Mouse (Mus musculus) intestine, embryonic 14.5 days (tissue): ENCODE data around the gene Kctd6. TPM values are rescaled to one million over a fixed set of nuclear protein-coding genes. Genes with fewer than 3 reads are reported as not detected.

Experiments used
- ATAC-seq: fragments of 200-750 bp; cut with Nextera tagmentation; replicated peaks from 2 replicates; pipeline ENCODE4 v1.8.0; 2017; ENCODE audit warnings: low read depth, moderate number of reproducible peaks, moderate TSS enrichment, moderate library complexity; ENCODE audit not compliant: low FRiP score, low TSS enrichment
- DNase-seq: peaks from one replicate; pipeline ENCODE4 v3.0.0-alpha.2; 2018; ENCODE audit warnings: low spot score
- H3K27ac ChIP-seq: fragments of 300-500 bp; sonication (generic); 2 replicates; pipeline ENCODE4 v1.5.1; 2014; ENCODE audit warnings: low read depth, mild to moderate bottlenecking, control low read depth
- H3K27me3 ChIP-seq: fragments of 300-500 bp; sonication (generic); replicated peaks from 2 replicates; pipeline ENCODE4 v1.6.1; 2014; ENCODE audit warnings: low read length, control low read depth; ENCODE audit not compliant: control insufficient read depth, insufficient read depth
- H3K36me3 ChIP-seq: fragments of 300-500 bp; sonication (generic); 2 replicates; pipeline ENCODE4 v1.6.1; 2014; ENCODE audit warnings: low read length, control low read depth; ENCODE audit not compliant: control insufficient read depth, insufficient read depth
- H3K4me1 ChIP-seq: fragments of 300-500 bp; sonication (generic); replicated peaks from 2 replicates; pipeline ENCODE4 v1.6.1; 2014; ENCODE audit warnings: low read length, control low read depth, mixed read lengths; ENCODE audit not compliant: control insufficient read depth, insufficient read depth
- H3K4me2 ChIP-seq: fragments of 300-500 bp; sonication (generic); 2 replicates; pipeline ENCODE4 v1.6.1; 2014; ENCODE audit warnings: low read length
- H3K4me3 ChIP-seq: fragments of 300-500 bp; sonication (generic); 2 replicates; pipeline ENCODE4 v1.5.1; 2014; ENCODE audit warnings: low read depth, low read length, control low read depth, mixed read lengths
- H3K9ac ChIP-seq: fragments of 300-500 bp; sonication (generic); 2 replicates; pipeline ENCODE4 v1.6.1; 2014; ENCODE audit warnings: mild to moderate bottlenecking, low read length
- H3K9me3 ChIP-seq: fragments of 300-500 bp; sonication (generic); 2 replicates; pipeline ENCODE4 v1.6.1; 2016; ENCODE audit warnings: low read length, control low read depth; ENCODE audit not compliant: control insufficient read depth
- WGBS: fragments of 180-500 bp; shearing (Covaris S2); extraction: QIAGEN DNeasy Blood & Tissue Kit; methylation state at CpG from one replicate; pipeline ENCODE4 v1.1.7; 2014; 5-methylcytosine and 5-hydroxymethylcytosine counted together
- polyA plus RNA-seq: library from polyadenylated mRNA; unstranded; fragments of >200 nt; fragmentation: Nextera tagmentation; extraction: Ambion mirVana; gene quantifications from 2 replicates; pipeline ENCODE4 v1.2.1, GENCODE M21; 2014

Kctd6 gene
- polyA plus RNA-seq, 1 experiment from 2014 or later: 6.0 TPM

GRCm38 (mm10) chr14:8207543-8207942 is 6.4 kb upstream of the Kctd6 start:
- Histone ChIP-seq H3K4me3 (no peak overlapping the region), H3K4me2 (no peak overlapping the region), H3K4me1 (no peaks in the 10 kb centered on the region), H3K27ac (no peak overlapping the region), H3K9ac (no peak overlapping the region), H3K27me3 (no peaks in the 10 kb centered on the region), H3K36me3 (no peaks in the 10 kb centered on the region), H3K9me3 (no peaks in the 10 kb centered on the region)
- DNase-seq (no peak), ATAC-seq (no peak)
- WGBS: 83% methylated on average over 5 of the region's 5 CpGs

GRCm38 (mm10) chr14:8208876-8209275 is 5.1 kb upstream of the Kctd6 start:
- no peak overlapping the region for H3K9ac ChIP-seq
- H3K4me1 ChIP-seq: no peaks in the 10 kb centered on the region
- H3K4me3 ChIP-seq: no peak overlapping the region
- no peaks in the 10 kb centered on the region for H3K9me3 ChIP-seq
- no peak for ATAC-seq
- H3K36me3 ChIP-seq: no peaks in the 10 kb centered on the region
- no peak overlapping the region for H3K27ac ChIP-seq
- 56% methylated on average over 3 of the region's 3 CpGs for WGBS
- H3K27me3 ChIP-seq: no peaks in the 10 kb centered on the region
- H3K4me2 ChIP-seq: no peak overlapping the region
- no peak for DNase-seq

- Histone ChIP-seq H3K27me3 (no peaks in the 10 kb centered on the region), H3K9ac (no peak overlapping the region), H3K36me3 (no peaks in the 10 kb centered on the region), H3K4me2 (no peak overlapping the region), H3K4me3 (no peak overlapping the region), H3K27ac (no peak overlapping the region), H3K9me3 (no peaks in the 10 kb centered on the region), H3K4me1 (peaks cover 2% of the 10 kb centered on the region; the same call in 1 of the 2 replicates)
- 87% methylated on average over 2 of the region's 2 CpGs for WGBS
- ATAC-seq (no peak), DNase-seq (no peak)
Observed at GRCm38 (mm10) chr14:8209896-8210295, 4.0 kb upstream of the Kctd6 start.

- no peak for DNase-seq
- H3K4me2 ChIP-seq: no peak overlapping the region
- no peaks in the 10 kb centered on the region for H3K36me3 ChIP-seq
- no peak for ATAC-seq
- H3K27me3 ChIP-seq: no peaks in the 10 kb centered on the region
- H3K4me3 ChIP-seq: no peak overlapping the region
- H3K4me1 ChIP-seq: peaks cover 10% of the 10 kb centered on the region
- H3K9me3 ChIP-seq: no peaks in the 10 kb centered on the region
- 75% methylated on average over 2 of the region's 2 CpGs for WGBS
- H3K9ac ChIP-seq: no peak overlapping the region
- no peak overlapping the region for H3K27ac ChIP-seq
Observed at GRCm38 (mm10) chr14:8212996-8213395, 944 bp upstream of the Kctd6 start.

GRCm38 (mm10) chr14:8214299-8215207 is 613 bp downstream of the Kctd6 start:
- H3K36me3 ChIP-seq: no peaks in the 10 kb centered on the region
- H3K27me3 ChIP-seq: no peaks in the 10 kb centered on the region
- ATAC-seq (peak; percentile 82), DNase-seq (peak; percentile 84)
- H3K4me3 ChIP-seq: peak overlapping the region; percentile 65
- peak overlapping the region; percentile 84 for H3K4me2 ChIP-seq
- 3% methylated on average over 53 of the region's 63 CpGs for WGBS
- peak overlapping the region; percentile 81 for H3K27ac ChIP-seq
- peak overlapping the region; percentile 77 for H3K9ac ChIP-seq
- H3K4me1 ChIP-seq: peaks cover 10% of the 10 kb centered on the region
- H3K9me3 ChIP-seq: no peaks in the 10 kb centered on the region

GRCm38 (mm10) chr14:8215208-8215778 is 1.4 kb downstream of the Kctd6 start:
- no peaks in the 10 kb centered on the region for H3K27me3 ChIP-seq
- no peak for ATAC-seq
- WGBS: 21% methylated on average over 21 of the region's 21 CpGs
- no peak overlapping the region for H3K27ac ChIP-seq
- H3K4me3 ChIP-seq: peak overlapping the region; percentile 65
- H3K9me3 ChIP-seq: no peaks in the 10 kb centered on the region
- H3K36me3 ChIP-seq: no peaks in the 10 kb centered on the region
- peak overlapping the region; percentile 84 for H3K4me2 ChIP-seq
- H3K4me1 ChIP-seq: peaks cover 10% of the 10 kb centered on the region
- no peak for DNase-seq
- no peak overlapping the region; the same call in 1 of the 2 replicates for H3K9ac ChIP-seq

GRCm38 (mm10) chr14:8216100-8216499 is 2.2 kb downstream of the Kctd6 start:
- H3K9ac ChIP-seq: no peak overlapping the region
- H3K27me3 ChIP-seq: no peaks in the 10 kb centered on the region
- H3K4me2 ChIP-seq: no peak overlapping the region
- no peak overlapping the region for H3K4me3 ChIP-seq
- no peaks in the 10 kb centered on the region for H3K9me3 ChIP-seq
- DNase-seq (no peak), ATAC-seq (no peak)
- H3K36me3 ChIP-seq: no peaks in the 10 kb centered on the region
- 70% methylated on average over 5 of the region's 5 CpGs for WGBS
- no peak overlapping the region for H3K27ac ChIP-seq
- H3K4me1 ChIP-seq: peaks cover 10% of the 10 kb centered on the region

- peaks cover 10% of the 10 kb centered on the region for H3K4me1 ChIP-seq
- no peak overlapping the region for H3K4me2 ChIP-seq
- no peaks in the 10 kb centered on the region for H3K27me3 ChIP-seq
- no peak overlapping the region for H3K9ac ChIP-seq
- no peak overlapping the region for H3K27ac ChIP-seq
- H3K4me3 ChIP-seq: no peak overlapping the region
- 72% methylated on average over 7 of the region's 7 CpGs for WGBS
- peaks cover 12% of the 10 kb centered on the region for H3K36me3 ChIP-seq
- ATAC-seq (no peak), DNase-seq (no peak)
- no peaks in the 10 kb centered on the region for H3K9me3 ChIP-seq
Observed at GRCm38 (mm10) chr14:8218238-8218637, 4.3 kb downstream of the Kctd6 start.
